Mouse (Mus musculus) testis, adult 2 months (tissue): ENCODE data around the gene Olfr898. TPM values are rescaled to one million over a fixed set of nuclear protein-coding genes. Genes with fewer than 3 reads are reported as not detected.

Source experiments
- H3K27ac ChIP-seq: fragments of 200-500 bp; 2 replicates; pipeline ENCODE4 v1.5.1; 2012; ENCODE audit warnings: low read depth, low read length; ENCODE audit not compliant: control insufficient read depth, insufficient read depth
- H3K27me3 ChIP-seq: fragments of 200-500 bp; 2 replicates; pipeline ENCODE4 v1.6.1; 2012; ENCODE audit warnings: mild to moderate bottlenecking, low read length, moderate library complexity; ENCODE audit not compliant: control insufficient read depth, insufficient read depth
- H3K36me3 ChIP-seq: fragments of 200-500 bp; 2 replicates; pipeline ENCODE4 v1.6.1; 2012; ENCODE audit warnings: mild to moderate bottlenecking, low read length; ENCODE audit not compliant: control insufficient read depth, insufficient read depth
- H3K4me1 ChIP-seq: fragments of 200-500 bp; 2 replicates; pipeline ENCODE4 v1.6.1; 2012; ENCODE audit warnings: low read length; ENCODE audit not compliant: control insufficient read depth, insufficient read depth
- H3K4me3 ChIP-seq: fragments of 200-500 bp; 2 replicates; pipeline ENCODE4 v1.5.1; 2012; ENCODE audit warnings: low read depth, mild to moderate bottlenecking, low read length, moderate library complexity, mixed read lengths; ENCODE audit not compliant: control insufficient read depth
- CTCF ChIP-seq: fragments of 200-500 bp; IDR thresholded peaks from 2 replicates; pipeline ENCODE4 v1.5.1; 2012; ENCODE audit warnings: low read depth, mild to moderate bottlenecking, inconsistent platforms, low read length, moderate library complexity; ENCODE audit not compliant: control insufficient read depth, insufficient read depth, insufficient replicate concordance
- POLR2A ChIP-seq: fragments of 200-500 bp; IDR thresholded peaks from 2 replicates; pipeline ENCODE4 v1.6.1; 2012; ENCODE audit warnings: low read depth, mild to moderate bottlenecking, inconsistent platforms, low read length, moderate library complexity; ENCODE audit not compliant: control insufficient read depth
- polyA plus RNA-seq: library from polyadenylated mRNA; depleted of rRNA; stranded (reverse); fragments of >200 nt; gene quantifications from 2 replicates; pipeline ENCODE4 v1.2.3, GENCODE M21; 2012; rRNA removed

The Olfr898 gene
- 0.25 TPM in 1 of 2 replicates, not detected in the other for polyA plus RNA-seq

DNA sequence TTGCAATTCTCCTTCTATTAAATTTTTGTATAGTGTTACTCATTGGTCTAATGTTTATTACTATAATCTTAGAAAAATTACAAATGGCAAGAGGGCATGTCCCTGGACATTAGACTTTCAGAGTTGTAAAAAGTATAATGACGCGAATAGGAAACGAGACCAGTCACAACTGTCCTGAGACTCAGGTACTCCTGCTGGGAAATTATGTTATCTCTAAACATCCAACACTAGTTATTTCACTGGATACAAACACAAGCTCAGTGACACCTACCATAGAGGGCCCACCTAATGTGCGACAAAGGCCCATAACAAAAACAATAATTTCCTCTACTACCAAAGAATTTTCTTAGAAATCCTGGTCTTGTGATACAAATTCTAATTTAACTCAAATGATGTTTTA lies at the start of gene Olfr898:
Gene Olfr898 (plus strand): TSS at position 301 of the 400 bp plus-strand sequence.
- TF ChIP-seq POLR2A (no peak), CTCF (no peak)
- no peak within 1 kb of the TSS for H3K4me3 ChIP-seq

DNA sequence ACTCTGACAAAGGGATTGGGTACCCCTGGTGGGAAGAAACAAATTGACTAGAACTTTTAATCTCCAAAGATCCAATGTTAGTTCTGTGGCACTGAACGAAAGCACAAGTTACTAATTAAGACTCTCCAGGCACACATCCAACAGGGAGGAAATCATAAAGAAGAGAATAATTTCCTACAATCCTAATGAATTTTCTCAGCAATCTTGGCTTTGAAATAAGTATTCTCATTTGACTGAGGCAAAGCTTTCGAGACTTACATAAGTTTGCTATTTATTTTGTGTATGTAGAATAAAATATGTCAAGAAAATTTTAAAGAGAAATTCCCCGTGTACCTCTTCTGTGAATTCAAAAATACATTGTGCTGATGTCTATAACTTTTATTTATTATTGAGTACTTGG lies 19.5 kb upstream of the Olfr898 start, which contains the start of gene Olfr25:
Gene Olfr25 (plus strand): TSS at position 301 of the 400 bp plus-strand sequence.
- Histone ChIP-seq H3K4me1 (no peaks in the 10 kb centered on the region), H3K27me3 (no peaks in the 10 kb centered on the region), H3K27ac (no peak within 1 kb of the TSS), H3K36me3 (no peaks in the 10 kb centered on the region), H3K4me3 (no peak within 1 kb of the TSS)
- TF ChIP-seq POLR2A = no peak
- TF ChIP-seq CTCF = no peak

More for the DNA sequence above, at the start of gene Olfr898:
- H3K4me1 ChIP-seq = no peaks in the 10 kb centered on the region
- no peaks in the 10 kb centered on the region for H3K27me3 ChIP-seq
- H3K27ac ChIP-seq = no peak within 1 kb of the TSS
- H3K36me3 ChIP-seq = no peaks in the 10 kb centered on the region

DNA sequence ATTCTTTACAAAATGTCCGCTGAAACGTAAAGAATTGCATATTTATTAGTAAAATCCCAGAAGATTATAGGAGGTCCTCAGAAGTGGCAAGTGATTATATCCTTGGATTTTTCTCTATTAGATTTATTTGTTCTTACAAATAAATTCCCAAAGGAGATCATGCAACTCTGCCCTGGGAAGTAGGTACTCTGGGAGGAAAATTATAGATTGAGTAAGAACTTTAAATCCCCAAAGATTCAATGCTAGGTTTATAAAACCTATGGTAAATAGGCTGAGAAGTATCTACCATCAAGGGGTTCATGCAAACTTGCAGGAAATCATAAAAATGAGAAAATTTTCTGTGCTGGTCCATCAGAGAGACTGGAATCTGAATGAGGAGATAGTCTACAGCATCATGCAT lies 18.4 kb downstream of the Olfr898 start, which contains the start of gene Olfr250:
Gene Olfr250 (plus strand): TSS at position 301 of the 400 bp plus-strand sequence.
- H3K36me3 ChIP-seq = no peaks in the 10 kb centered on the region

DNA sequence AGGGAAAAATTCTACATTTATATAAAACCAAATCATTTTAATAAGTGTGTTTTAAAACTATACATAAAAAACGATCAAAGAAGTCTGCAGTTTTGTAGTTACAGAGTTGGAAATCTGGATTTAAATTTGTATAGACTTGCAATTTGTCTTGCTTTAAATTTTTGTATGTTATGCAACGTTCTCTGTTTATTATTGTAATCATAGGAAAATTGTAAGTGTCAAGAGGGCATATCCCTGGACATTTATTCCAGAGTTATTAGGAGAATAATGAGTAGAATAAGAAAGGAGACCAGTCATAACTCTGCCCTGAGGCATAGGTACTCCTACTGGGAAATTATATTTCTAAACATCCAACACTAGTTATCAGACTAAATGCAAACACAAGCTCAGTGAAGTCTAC lies 28.6 kb downstream of the Olfr898 start, which contains the start of gene Olfr251:
Gene Olfr251 (plus strand): TSS at position 301 of the 400 bp plus-strand sequence.
- Histone ChIP-seq H3K27me3 (no peaks in the 10 kb centered on the region), H3K36me3 (no peaks in the 10 kb centered on the region), H3K27ac (no peak within 1 kb of the TSS), H3K4me1 (no peaks in the 10 kb centered on the region), H3K4me3 (no peak within 1 kb of the TSS)
- no peak for TF ChIP-seq CTCF
- no peak for TF ChIP-seq POLR2A

More for the DNA sequence above, 18.4 kb downstream of the Olfr898 start, which contains the start of gene Olfr250:
- Histone ChIP-seq H3K27me3 (no peaks in the 10 kb centered on the region), H3K4me1 (no peaks in the 10 kb centered on the region), H3K4me3 (no peak within 1 kb of the TSS), H3K27ac (no peak within 1 kb of the TSS)
- TF ChIP-seq POLR2A = no peak
- no peak for TF ChIP-seq CTCF

DNA sequence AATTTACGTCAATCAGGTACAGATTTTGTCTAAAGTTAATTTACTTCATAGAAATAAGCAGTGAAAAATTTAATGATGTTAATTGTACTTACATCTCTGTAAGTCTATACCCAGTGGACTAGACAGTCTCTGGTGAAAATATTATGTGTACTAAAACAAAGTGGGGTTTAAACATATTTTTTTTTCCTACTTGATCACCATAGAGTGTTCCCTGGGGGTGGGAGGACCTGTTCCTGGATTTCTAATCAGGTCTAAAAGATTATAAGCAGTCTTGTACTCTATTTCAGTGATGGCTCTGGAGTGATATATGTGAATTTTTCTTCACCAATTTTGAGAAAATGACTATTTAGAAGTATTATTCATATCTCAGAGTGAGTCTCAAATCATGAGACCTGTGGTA lies 53.2 kb downstream of the Olfr898 start, which contains the start of gene Olfr147:
Gene Olfr147 (plus strand): TSS at position 301 of the 400 bp plus-strand sequence.
- Histone ChIP-seq H3K27ac (no peak within 1 kb of the TSS), H3K36me3 (no peaks in the 10 kb centered on the region), H3K4me1 (no peaks in the 10 kb centered on the region), H3K27me3 (no peaks in the 10 kb centered on the region), H3K4me3 (no peak within 1 kb of the TSS)
- no peak for TF ChIP-seq POLR2A
- TF ChIP-seq CTCF = no peak

Other genes with a start within 250 kb of the Olfr898 start
- not detected in 2 replicates for gene Olfr888, start 240.3 kb upstream of the Olfr898 start, polyA plus RNA-seq
- gene Olfr889, start 233.2 kb upstream of the Olfr898 start, polyA plus RNA-seq = not detected in 2 replicates
- not detected in 2 replicates for gene Olfr890, start 205.9 kb upstream of the Olfr898 start, polyA plus RNA-seq
- gene Olfr891, start 167.6 kb upstream of the Olfr898 start, polyA plus RNA-seq = not detected in 2 replicates
- gene Olfr893, start 140.0 kb upstream of the Olfr898 start, polyA plus RNA-seq = 0.09 TPM in 1 of 2 replicates, not detected in the other
- not detected in 2 replicates for gene Olfr894, start 130.4 kb upstream of the Olfr898 start, polyA plus RNA-seq
- gene Olfr143, start 95.6 kb upstream of the Olfr898 start, polyA plus RNA-seq = not detected in 2 replicates
- gene Olfr895, start 80.6 kb upstream of the Olfr898 start, polyA plus RNA-seq = not detected in 2 replicates
- gene Olfr896-ps1, start 57.3 kb upstream of the Olfr898 start, polyA plus RNA-seq = 0.16 and 0.18 TPM in 2 replicates
- gene Olfr25, start 19.4 kb upstream of the Olfr898 start, polyA plus RNA-seq = 0.04 and 0.12 TPM in 2 replicates
- not detected in 2 replicates for gene Olfr250, start 18.5 kb downstream of the Olfr898 start, polyA plus RNA-seq
- not detected in 2 replicates for gene Olfr251, start 28.7 kb downstream of the Olfr898 start, polyA plus RNA-seq
- gene Olfr147, start 53.3 kb downstream of the Olfr898 start, polyA plus RNA-seq = not detected in 2 replicates
- gene Olfr901, start 81.0 kb downstream of the Olfr898 start, polyA plus RNA-seq = not detected in 2 replicates
- not detected in 2 replicates for gene Olfr902, start 99.2 kb downstream of the Olfr898 start, polyA plus RNA-seq
- not detected in 2 replicates for gene Olfr904, start 114.7 kb downstream of the Olfr898 start, polyA plus RNA-seq
- gene Olfr905, start 122.7 kb downstream of the Olfr898 start, polyA plus RNA-seq = not detected in 2 replicates
- gene Olfr906, start 138.7 kb downstream of the Olfr898 start, polyA plus RNA-seq = not detected in 2 replicates
- not detected in 2 replicates for gene Olfr907, start 147.4 kb downstream of the Olfr898 start, polyA plus RNA-seq
- gene Olfr911-ps1, start 173.2 kb downstream of the Olfr898 start, polyA plus RNA-seq = not detected in 2 replicates
- gene Olfr910, start 189.4 kb downstream of the Olfr898 start, polyA plus RNA-seq = not detected in 2 replicates
- gene Olfr912, start 231.8 kb downstream of the Olfr898 start, polyA plus RNA-seq = not detected in 2 replicates
- gene Olfr913, start 244.3 kb downstream of the Olfr898 start, polyA plus RNA-seq = not detected in 2 replicates